Mouse (Mus musculus) cerebellum, adult 9-10 months (tissue): Measurements from ENCODE around the gene Sap30.

Experiments used
- DNase-seq: peaks from one replicate; pipeline ENCODE4 v3.0.0; 2022

The Sap30 gene

GRCm38 (mm10) chr8:57435768-57436436 is 51.8 kb downstream of the Sap30 start:
- DNase-seq, result peak; percentile 84

GRCm38 (mm10) chr8:57432802-57433201 is 54.9 kb downstream of the Sap30 start:
- DNase-seq, result no peak
